Mouse (Mus musculus) CD4-positive, CD25-positive, alpha-beta regulatory T cell, adult 4 months (primary cell): ENCODE results near the gene Mtx2. TPM values are rescaled to one million over a fixed set of nuclear protein-coding genes. Genes with fewer than 3 reads are reported as not detected.

ENCODE experiments used
- ATAC-seq: one replicate; pipeline ENCODE4 v1.8.0; 2017
- polyA plus RNA-seq, 2 experiments: library from polyadenylated mRNA; unstranded; fragments of 100-300 nt; shearing (Covaris generic); gene quantifications; one replicate each; pipeline ENCODE4 v1.2.1; 2017

Gene Mtx2
- polyA plus RNA-seq, 2 experiments from 2014 or later, result 12.1 to 16.8 TPM

GRCm38 (mm10) chr2:74925968-74926814 lies 100.6 kb downstream of the Mtx2 start:
- no peak for ATAC-seq

Other genes with a start within 250 kb of the Mtx2 start
- 10 to 100 TPM; 26.9 to 29.3 TPM for gene Lnpk, start 246.4 kb upstream of the Mtx2 start, polyA plus RNA-seq
- gene Evx2, start 166.2 kb upstream of the Mtx2 start, polyA plus RNA-seq, result not detected
- not detected for gene Hoxd13, start 157.5 kb upstream of the Mtx2 start, polyA plus RNA-seq
- gene Hoxd12, start 150.8 kb upstream of the Mtx2 start, polyA plus RNA-seq, result not detected
- gene Hoxd11, start 146.2 kb upstream of the Mtx2 start, polyA plus RNA-seq, result not detected
- gene Hoxd10, start 133.9 kb upstream of the Mtx2 start, polyA plus RNA-seq, result not detected
- gene Hoxd9, start 128.1 kb upstream of the Mtx2 start, polyA plus RNA-seq, result not detected
- not detected for gene Hoxd8, start 121.2 kb upstream of the Mtx2 start, polyA plus RNA-seq
- not detected for gene Hoxd3, start 113.9 kb upstream of the Mtx2 start, polyA plus RNA-seq
- gene Hoxd4, start 113.9 kb upstream of the Mtx2 start, polyA plus RNA-seq, result not detected
- gene Gm28230, start 99.1 kb upstream of the Mtx2 start, polyA plus RNA-seq, result not detected
- gene Hoxd1, start 62.8 kb upstream of the Mtx2 start, polyA plus RNA-seq, result not detected